Mouse (Mus musculus) testis, postnatal 10 days (tissue): ENCODE measurements around the gene Pask.
"Not testable (repeated sequence)": the region's sequence is repeated elsewhere in the genome, so short reads cannot be mapped to it uniquely, and the experiment has no call there.

Source experiments
- DNase-seq: peaks from one replicate; pipeline ENCODE4 v3.0.0; 2021; ENCODE audit warnings: low spot score

Gene Pask

GRCm38 (mm10) chr1:93342648-93343503 lies at the start of gene Pask, which contains the start of gene Ppp1r7:
Pask (minus strand) TSS chr1:93343482.
Ppp1r7 (plus strand) TSS chr1:93342854.
- peak; percentile 94 for DNase-seq

- no peak for DNase-seq
Measured at GRCm38 (mm10) chr1:93388906-93389305, 45.6 kb upstream of the Pask start.

GRCm38 (mm10) chr1:93387198-93387597 lies 43.9 kb upstream of the Pask start:
- DNase-seq: no peak

- no peak for DNase-seq
Measured at GRCm38 (mm10) chr1:93379117-93379516, 35.8 kb upstream of the Pask start.

GRCm38 (mm10) chr1:93377307-93377706 lies 34.0 kb upstream of the Pask start:
- no peak for DNase-seq

GRCm38 (mm10) chr1:93373665-93374064 lies 30.4 kb upstream of the Pask start, which contains the start of gene Ano7:
Ano7 (plus strand) TSS chr1:93373930.
- DNase-seq: no peak

- no peak for DNase-seq
Measured at GRCm38 (mm10) chr1:93365641-93366040, 22.4 kb upstream of the Pask start.

- DNase-seq: no peak
Measured at GRCm38 (mm10) chr1:93362661-93363060, 19.4 kb upstream of the Pask start.

GRCm38 (mm10) chr1:93352724-93353123 lies 9.4 kb upstream of the Pask start:
- no peak for DNase-seq

- no peak for DNase-seq
Measured at GRCm38 (mm10) chr1:93349701-93350100, 6.4 kb upstream of the Pask start.

- no peak for DNase-seq
Measured at GRCm38 (mm10) chr1:93347176-93347575, 3.9 kb upstream of the Pask start.

GRCm38 (mm10) chr1:93343504-93344047 lies 294 bp upstream of the Pask start:
- DNase-seq: peak; percentile 93

GRCm38 (mm10) chr1:93334621-93335020 lies 8.7 kb downstream of the Pask start:
- DNase-seq: no peak

- no peak for DNase-seq
Measured at GRCm38 (mm10) chr1:93326446-93326845, 16.8 kb downstream of the Pask start.

GRCm38 (mm10) chr1:93323973-93324372 lies 19.3 kb downstream of the Pask start:
- DNase-seq: no peak

GRCm38 (mm10) chr1:93305581-93306337 lies 37.5 kb downstream of the Pask start, which contains the start of gene Mterf4:
Mterf4 (minus strand) TSS chr1:93305915.
- peak; percentile 86 for DNase-seq

- no peak for DNase-seq
Measured at GRCm38 (mm10) chr1:93300578-93300977, 42.7 kb downstream of the Pask start.

GRCm38 (mm10) chr1:93299791-93300190 lies 43.5 kb downstream of the Pask start:
- DNase-seq: no peak

- not testable (repeated sequence) for DNase-seq
Measured at GRCm38 (mm10) chr1:93294491-93294890, 48.8 kb downstream of the Pask start.

- no peak for DNase-seq
Measured at GRCm38 (mm10) chr1:93292006-93292405, 51.3 kb downstream of the Pask start.

- DNase-seq: no peak
Measured at GRCm38 (mm10) chr1:93291591-93291990, 51.7 kb downstream of the Pask start.

- DNase-seq: no peak
Measured at GRCm38 (mm10) chr1:93290956-93291355, 52.3 kb downstream of the Pask start.
